Mouse (Mus musculus): ENCODE measurements around the gene Psmg4.

DNA sequence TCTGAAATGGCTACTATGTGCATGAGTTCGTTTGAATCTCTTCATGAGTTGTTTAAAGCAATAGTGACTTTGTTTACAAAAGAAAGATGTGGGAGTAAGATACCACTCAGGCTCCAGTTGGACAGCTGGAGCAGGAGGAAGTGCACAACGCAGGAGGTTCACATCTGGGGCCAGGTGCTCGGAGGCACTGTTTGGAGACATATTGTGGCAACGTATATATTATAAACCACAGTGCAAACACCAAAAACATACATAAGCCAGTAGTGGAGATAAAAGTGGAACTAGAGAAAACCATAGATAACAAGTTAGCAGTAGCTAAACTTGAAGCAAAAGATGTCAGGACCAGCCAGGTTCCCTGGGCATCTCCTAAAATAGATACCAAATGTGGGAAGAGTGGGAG is 43.4 kb upstream of the Psmg4 start:
- TF ChIP-seq CTCF (IDR thresholded peaks at IDR 0.05), result no peak
- TF ChIP-seq EP300 (IDR thresholded peaks at IDR 0.05), result no peak

All from lung, postnatal 0 days (tissue).